Mouse (Mus musculus) MEL (cell line): ENCODE measurements around the gene Nos3.

ENCODE experiments used
- CHD2 ChIP-seq: IDR thresholded peaks from 2 replicates; pipeline ENCODE4 v1.6.1; 2011; ENCODE audit warnings: low read length, improper control_type of control experiment
- CTCF ChIP-seq, 3 experiments: IDR thresholded peaks in 2 of 3; conservative IDR thresholded peaks in 1 of 3; 2 replicates each; pipeline ENCODE4 v1.5.1; 2011 to 2012; ENCODE audit warnings: low read length in 3 of 3, low read depth in 2 of 3, mild to moderate bottlenecking in 2 of 3, improper control_type of control experiment in 1 of 3, inconsistent platforms in 1 of 3, mixed read lengths in 1 of 3, moderate library complexity in 1 of 3; ENCODE audit not compliant: control insufficient read depth in 1 of 3, insufficient read depth in 1 of 3, poor library complexity in 1 of 3, severe bottlenecking in 1 of 3
- E2F4 ChIP-seq: IDR thresholded peaks from 2 replicates; pipeline ENCODE4 v1.6.1; 2011; ENCODE audit warnings: low read depth, low read length, improper control_type of control experiment, borderline replicate concordance
- ELF1 ChIP-seq: IDR thresholded peaks from 2 replicates; pipeline ENCODE4 v1.6.1; 2014; ENCODE audit warnings: low read depth, mild to moderate bottlenecking, inconsistent platforms, low read length, improper control_type of control experiment, moderate library complexity
- KAT2A ChIP-seq: conservative IDR thresholded peaks from 2 replicates; pipeline ENCODE4 v1.6.1; 2012; ENCODE audit warnings: low read depth, low read length, improper control_type of control experiment, inconsistent platforms
- MAX ChIP-seq: IDR thresholded peaks from 2 replicates; pipeline ENCODE4 v1.6.1; 2011; ENCODE audit warnings: low read length, improper control_type of control experiment
- NELFE ChIP-seq: IDR thresholded peaks from 2 replicates; pipeline ENCODE4 v1.6.1; 2011; ENCODE audit warnings: low read depth, low read length, improper control_type of control experiment
- POLR2A ChIP-seq, 2 experiments: IDR thresholded peaks; 2 replicates each; pipeline ENCODE4 v1.6.1; 2011 to 2012; ENCODE audit warnings: low read length in 2 of 2, mild to moderate bottlenecking in 2 of 2, control low read depth in 1 of 2, improper control_type of control experiment in 1 of 2, low read depth in 1 of 2, moderate library complexity in 1 of 2; ENCODE audit not compliant: control insufficient read depth in 1 of 2, insufficient read depth in 1 of 2, poor library complexity in 1 of 2
- RAD21 ChIP-seq: IDR thresholded peaks from 2 replicates; pipeline ENCODE4 v1.6.1; 2011; ENCODE audit warnings: mild to moderate bottlenecking, low read depth, low read length, improper control_type of control experiment
- SIN3A ChIP-seq: IDR thresholded peaks from 2 replicates; pipeline ENCODE4 v1.6.1; 2012; ENCODE audit warnings: low read length, improper control_type of control experiment, inconsistent platforms
- SMC3 ChIP-seq: IDR thresholded peaks from 2 replicates; pipeline ENCODE4 v1.6.1; 2011; ENCODE audit warnings: low read depth, low read length, improper control_type of control experiment
- TCF12 ChIP-seq: IDR thresholded peaks from 2 replicates; pipeline ENCODE4 v1.6.1; 2014; ENCODE audit warnings: low read depth, mild to moderate bottlenecking, inconsistent platforms, low read length, improper control_type of control experiment, moderate library complexity
- USF1 ChIP-seq: IDR thresholded peaks from 2 replicates; pipeline ENCODE4 v1.6.1; 2014; ENCODE audit warnings: low read depth, mild to moderate bottlenecking, inconsistent platforms, low read length, improper control_type of control experiment, moderate library complexity
- ZC3H11A ChIP-seq: IDR thresholded peaks from 2 replicates; pipeline ENCODE4 v1.6.1; 2012; ENCODE audit warnings: low read depth, mild to moderate bottlenecking, inconsistent platforms, low read length, improper control_type of control experiment

- TF ChIP-seq RAD21 (no peak), POLR2A (IDR thresholded peaks at IDR 0.05; ENCODE audit: control insufficient read depth in 1 of 2, insufficient read depth in 1 of 2, low read depth in 1 of 2, low read length in 2 of 2, poor library complexity in 1 of 2) (no peak), CTCF (IDR thresholded peaks at IDR 0.05 in 2 of 3, conservative IDR thresholded peaks at IDR 0.05 in 1 of 3; ENCODE audit: control insufficient read depth in 1 of 3, insufficient read depth in 1 of 3, low read depth in 2 of 3, low read length in 3 of 3, poor library complexity in 1 of 3, severe bottlenecking in 1 of 3) (no peak), KAT2A (no peak), SMC3 (no peak), USF1 (no peak), ZC3H11A (no peak), SIN3A (no peak; the same call in none of the 2 replicates), ELF1 (no peak), CHD2 (no peak), NELFE (no peak), TCF12 (0 out of 2 replicates have a peak, but pooled peaks have one; percentile 43), MAX (peak; percentile 91), E2F4 (peak; percentile 31; the same call in 1 of the 2 replicates)
Measured at GRCm38 (mm10) chr5:24381486-24381885, 16.9 kb downstream of the Nos3 start.
